Mouse (Mus musculus): ENCODE data around the gene Slc7a6os.

Slc7a6os gene

DNA sequence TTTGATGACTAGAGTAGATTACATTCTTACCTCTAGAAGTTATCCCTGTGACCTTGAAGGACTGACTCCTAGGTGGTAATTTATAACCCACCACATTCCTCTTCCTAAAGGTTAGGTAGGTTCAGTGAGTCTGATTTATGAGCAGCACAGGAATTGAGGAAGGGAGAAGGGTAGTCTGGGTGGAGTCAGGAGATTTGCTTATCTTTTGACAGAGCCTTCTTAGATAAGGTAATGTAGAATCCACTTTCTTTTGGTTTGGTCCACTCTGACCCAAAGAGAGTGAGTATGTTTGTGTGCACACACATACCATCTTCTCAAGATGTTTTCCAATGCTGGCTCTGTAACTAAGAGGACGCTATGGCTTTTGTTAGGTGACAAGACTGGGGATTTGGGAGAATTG, 33.1 kb downstream of the Slc7a6os start:
- DNase-seq (ENCODE audit: low spot score in 2 of 2), result no peak

DNA sequence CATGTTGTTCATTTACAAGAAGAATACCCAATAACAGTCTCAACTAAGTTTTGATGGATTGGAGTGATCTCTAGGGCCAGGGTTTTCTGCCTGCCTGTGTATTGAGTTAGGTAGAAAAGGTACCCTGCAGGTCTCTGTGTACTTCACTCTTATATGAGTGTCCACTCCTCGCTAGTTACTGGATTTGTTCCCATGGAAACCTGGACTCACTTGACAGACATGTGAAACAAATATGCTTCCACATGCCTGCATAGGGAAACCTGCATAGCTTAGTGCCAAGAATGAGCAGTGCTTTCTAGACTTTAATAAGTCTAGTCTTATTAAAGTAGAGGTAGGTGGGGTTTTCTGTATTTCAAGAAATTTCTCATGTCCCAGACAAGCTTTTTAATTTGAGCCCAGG, 33.8 kb downstream of the Slc7a6os start:
- no peak for DNase-seq (ENCODE audit: low spot score in 2 of 2)

DNA sequence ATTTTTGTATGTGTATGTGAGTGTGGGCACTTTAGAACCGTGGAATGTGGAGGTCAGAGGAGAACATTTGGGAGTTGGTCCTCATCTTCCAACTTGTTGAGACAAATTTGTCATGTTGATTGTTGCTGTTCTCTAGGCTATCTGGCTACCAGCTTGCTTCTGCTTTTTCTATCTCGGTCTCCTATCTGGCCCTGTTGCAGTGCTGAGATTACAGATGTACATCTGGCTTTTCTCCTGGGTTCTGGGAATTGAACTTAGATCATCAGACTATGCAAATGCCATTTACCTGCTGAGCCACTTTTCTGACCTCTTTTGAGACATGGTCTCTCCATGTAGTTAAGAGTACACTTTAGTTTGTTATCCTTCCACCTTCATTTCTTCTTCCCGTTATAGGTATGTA, 37.2 kb downstream of the Slc7a6os start:
- DNase-seq (ENCODE audit: low spot score in 2 of 2), result no peak

DNA sequence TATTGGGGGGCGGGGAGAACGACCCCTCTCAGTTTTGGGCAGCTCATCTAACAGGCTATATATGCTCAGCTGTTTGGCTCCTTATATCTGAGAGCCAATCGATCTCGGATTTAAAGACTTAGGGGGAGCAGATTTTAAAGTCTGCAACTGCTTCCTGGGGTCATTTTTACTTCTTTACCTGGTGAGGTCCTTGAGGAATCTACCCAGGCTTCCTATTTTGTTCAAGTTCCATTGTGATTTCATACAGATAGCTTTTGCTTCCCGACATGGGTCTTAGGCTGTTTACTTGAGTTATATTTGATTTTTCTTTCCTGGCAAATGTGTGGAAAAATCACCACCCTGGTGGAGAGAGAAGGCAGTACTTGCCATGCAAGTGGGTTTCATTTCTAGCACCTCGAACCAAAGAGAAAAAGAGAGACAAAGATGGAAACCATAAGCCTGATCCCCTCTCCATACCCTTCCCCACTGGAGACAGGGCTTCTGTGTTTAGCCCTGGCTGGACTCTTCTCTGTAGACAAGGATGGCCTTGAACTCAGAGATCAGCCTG, 40.7 kb downstream of the Slc7a6os start:
- DNase-seq (ENCODE audit: low spot score in 2 of 2), result no peak

DNA sequence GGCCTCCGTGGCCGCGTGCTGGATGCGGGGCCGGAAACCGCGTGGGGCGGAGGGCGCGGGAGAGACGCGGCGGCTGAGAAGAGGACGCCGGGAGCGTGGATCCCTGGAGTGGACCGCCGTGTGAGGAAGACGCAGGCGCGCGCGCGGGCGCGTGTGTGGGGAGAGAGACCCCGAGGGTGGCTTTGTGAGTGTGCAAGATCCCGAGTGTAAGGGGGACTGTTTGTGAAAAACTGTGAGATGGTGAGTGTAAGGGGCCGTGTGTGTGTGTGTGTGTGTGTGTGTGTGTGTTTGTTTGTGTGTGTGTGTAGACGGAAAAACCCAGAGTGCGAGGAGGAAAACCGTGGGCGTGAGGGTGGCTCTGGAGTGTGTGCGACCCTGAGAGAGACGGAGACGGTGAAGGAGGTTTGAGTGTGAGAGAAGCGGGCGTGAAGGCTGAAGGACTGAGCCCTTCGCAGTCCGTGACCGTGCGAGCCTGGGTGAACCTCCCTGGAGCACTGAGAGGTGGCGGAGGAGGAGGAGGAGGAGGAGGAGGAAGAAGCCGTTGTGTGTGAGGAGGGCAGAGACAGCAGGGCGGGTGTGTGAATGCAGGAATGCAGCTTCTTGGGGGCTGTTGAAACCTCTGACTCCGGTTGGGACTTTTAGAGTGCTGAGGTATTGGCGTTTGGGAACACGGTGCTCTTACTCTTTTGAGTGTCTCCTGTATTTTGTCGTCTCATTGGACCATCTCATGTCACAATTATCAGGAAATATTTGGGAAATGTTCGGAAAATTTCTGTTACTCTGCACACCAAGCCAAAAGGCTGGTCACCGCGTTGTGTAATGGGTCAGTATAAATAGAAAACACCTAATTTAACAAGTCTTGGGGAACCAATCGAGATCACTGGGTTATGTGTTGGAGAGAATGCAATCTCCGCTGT, 41.5 kb downstream of the Slc7a6os start:
- peak in 1 of 2 experiments; percentile 29 for DNase-seq (ENCODE audit: low spot score in 2 of 2)

DNA sequence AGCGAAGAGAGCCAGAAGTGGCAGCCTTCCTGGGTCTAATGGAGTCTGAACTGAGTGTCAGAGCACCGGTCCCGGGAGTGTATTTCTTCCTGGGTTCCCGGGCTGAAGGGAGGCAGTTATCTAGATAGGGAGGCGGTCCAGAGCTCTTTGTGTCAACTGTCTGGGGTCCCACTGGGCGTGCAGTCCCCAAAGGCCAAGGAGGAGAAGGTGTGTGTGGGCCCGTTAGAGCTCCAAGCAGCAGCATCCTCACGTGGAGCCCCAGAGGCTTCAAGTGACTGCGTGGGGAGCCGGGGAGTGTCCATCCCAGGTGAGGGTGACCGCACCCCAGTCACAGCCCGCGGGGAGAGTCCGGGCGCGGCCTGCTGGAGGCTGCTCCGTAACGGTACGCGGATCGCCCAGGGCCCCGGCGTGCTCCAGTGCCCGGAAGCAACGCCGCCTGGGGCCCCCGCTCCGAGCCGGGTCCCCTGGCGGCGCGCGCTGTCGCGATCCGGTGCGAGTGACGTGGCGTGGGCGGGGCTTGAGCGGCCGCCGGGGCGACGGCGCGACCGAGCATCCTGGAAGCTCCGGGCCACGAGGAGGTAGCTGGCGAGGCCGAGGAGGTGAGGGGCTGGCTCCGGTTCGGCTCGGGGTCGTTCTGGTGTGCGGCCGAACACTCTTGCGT, 42.2 kb downstream of the Slc7a6os start, which contains the start of gene Slc7a6:
TSS of gene Slc7a6 (plus strand) at position 502 of the 661 bp plus-strand sequence.
- peak; percentile 69 to 85 for DNase-seq (ENCODE audit: low spot score in 2 of 2)

DNA sequence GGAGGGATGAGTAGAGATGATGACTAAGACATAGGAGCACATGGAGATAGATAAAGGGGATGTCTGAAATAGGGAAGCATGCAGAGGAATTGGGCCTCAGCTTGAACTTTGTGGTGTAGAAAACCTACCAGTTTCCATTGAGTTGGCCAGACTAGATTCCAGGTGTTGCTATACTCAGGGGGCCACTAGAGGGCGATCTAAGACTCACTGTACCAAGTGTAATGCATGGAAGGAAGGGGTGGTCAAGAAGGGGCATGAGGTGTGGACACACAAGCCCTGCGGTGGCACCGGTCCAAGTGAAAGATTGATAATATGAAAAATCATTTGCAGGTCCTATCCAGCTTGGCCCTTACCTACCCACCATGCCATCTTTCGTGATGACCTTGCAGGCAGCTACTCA, 45.3 kb downstream of the Slc7a6os start:
- DNase-seq (ENCODE audit: low spot score in 2 of 2), result peak; percentile 46 to 72

DNA sequence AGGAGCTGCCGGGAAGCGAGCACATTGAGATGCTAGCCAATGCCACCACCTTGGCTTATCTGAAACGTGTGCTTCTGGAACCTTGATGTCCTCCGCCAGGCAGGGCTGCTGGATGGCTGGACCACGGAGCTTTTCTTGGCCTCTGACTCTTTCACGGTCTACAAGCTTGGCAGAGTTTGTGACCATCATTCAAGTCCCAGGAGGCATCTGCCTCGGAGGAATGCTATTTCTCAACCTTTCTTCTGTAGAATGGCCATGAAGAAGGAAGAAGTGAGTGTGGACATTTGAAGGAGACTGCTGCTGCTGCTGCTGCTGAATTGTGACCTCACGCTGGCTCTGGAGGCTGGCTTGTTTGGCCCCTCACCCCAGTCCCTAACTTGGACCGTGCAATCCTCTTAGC, 47.5 kb downstream of the Slc7a6os start:
- no peak for DNase-seq (ENCODE audit: low spot score in 2 of 2)

DNA sequence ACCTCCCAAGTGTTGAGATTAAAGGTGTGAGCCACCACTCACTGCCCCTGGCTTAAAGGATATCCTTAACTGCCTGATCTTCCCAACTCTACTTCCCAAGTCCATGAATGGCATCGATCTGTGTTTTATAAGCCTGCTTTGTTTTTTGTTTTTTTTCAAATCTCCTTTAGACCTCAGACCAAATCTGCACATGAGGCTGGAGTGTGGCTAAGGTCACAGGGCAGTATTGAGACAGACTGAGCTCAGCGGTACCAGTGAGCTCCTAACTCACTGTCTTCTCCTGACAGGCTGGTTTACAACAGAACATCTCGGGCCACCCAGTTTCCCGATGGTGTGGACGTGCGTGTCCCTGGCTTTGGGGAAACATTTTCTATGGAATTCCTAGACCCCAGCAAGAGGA, 50.9 kb downstream of the Slc7a6os start:
- no peak for DNase-seq (ENCODE audit: low spot score in 2 of 2)

DNA sequence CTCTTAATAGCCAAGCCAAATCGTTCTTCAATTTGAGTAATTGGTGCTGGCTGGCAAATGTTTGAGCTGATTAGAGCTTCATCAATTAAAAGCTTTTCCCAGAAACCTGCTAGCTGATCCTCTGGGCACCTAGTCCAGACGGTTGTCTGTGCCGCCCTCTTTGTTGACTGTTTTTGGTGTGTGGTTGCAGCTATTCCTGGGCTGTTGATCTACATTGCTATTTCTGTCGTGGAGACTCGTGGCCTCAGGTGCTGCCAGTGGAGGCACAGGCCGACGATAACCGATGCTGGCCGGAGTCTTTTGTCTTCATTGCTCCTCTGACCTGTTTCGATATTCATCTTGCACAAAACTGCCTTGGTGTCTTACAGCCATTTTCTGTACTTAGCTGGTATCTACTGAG, 52.4 kb downstream of the Slc7a6os start:
- DNase-seq (ENCODE audit: low spot score in 2 of 2), result no peak

DNA sequence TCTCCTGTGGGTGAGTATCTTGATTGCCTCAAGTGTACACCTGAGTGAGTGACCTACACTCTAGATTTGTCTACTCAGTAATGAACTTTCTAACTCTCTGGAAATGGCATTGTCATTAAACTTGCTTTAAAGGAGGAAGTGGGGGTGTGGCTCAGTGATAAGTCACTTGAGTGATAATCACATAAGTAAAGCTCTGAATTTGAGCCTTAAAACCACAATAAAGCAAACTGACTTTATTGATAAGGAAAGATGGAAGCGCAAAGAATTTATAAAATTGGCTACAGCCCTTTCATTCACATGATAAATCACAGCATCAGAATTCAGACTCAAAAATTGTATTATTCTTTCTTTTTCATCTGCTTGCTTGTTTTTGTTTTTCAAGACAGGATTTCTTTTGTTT, 53.3 kb downstream of the Slc7a6os start:
- no peak for DNase-seq (ENCODE audit: low spot score in 2 of 2)

DNA sequence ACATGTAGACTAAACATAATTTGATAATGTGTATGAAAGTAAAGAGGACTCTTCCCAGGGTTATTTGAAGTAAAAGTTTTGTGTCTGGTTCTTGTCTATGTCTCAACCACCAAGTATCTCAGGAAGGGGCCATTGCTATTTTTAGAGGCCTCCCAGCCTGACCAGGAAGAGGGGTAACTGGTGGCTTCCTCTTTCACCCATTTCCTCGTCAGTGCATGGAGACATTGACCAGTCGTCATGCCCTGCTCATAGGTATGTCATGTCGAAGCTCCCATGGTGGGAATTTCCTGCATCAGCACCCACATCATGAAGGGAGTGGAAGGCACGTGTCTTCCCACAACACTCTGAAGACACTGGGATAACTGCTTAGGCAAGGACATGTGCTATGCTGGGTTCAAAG, 57.9 kb downstream of the Slc7a6os start:
- no peak for DNase-seq (ENCODE audit: low spot score in 2 of 2)

DNA sequence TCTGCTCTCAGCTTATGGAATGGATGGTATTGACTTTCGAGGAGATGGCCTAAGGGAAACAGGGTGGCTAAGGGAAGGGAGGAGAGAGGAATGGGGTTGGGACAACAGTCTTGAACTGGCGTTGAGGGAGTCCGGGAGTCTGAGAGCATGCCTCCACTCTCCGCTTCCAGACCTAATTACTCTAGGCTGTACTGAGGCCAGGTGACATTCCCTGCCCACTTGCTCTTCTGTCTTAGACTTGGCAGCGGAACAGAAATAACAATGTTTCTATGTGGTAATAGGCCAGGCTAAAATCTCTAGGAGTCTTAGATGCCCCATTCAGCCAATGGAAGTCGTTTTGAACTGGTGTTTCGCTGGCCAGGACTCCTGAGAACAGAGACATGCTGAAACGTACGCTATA, 59.7 kb downstream of the Slc7a6os start:
- DNase-seq (ENCODE audit: low spot score in 2 of 2), result no peak
